Mouse (Mus musculus): ENCODE measurements at regions not wholly inside any gene's neighbourhood (a gene's known extent, or its start where the extent isn't known, plus 50 kb on each side); places are given as distances from the start of the nearest gene placed in this dataset.
"Not testable (repeated sequence)": the region's sequence is repeated elsewhere in the genome, so short reads cannot be mapped to it uniquely, and the experiment has no call there.

DNA sequence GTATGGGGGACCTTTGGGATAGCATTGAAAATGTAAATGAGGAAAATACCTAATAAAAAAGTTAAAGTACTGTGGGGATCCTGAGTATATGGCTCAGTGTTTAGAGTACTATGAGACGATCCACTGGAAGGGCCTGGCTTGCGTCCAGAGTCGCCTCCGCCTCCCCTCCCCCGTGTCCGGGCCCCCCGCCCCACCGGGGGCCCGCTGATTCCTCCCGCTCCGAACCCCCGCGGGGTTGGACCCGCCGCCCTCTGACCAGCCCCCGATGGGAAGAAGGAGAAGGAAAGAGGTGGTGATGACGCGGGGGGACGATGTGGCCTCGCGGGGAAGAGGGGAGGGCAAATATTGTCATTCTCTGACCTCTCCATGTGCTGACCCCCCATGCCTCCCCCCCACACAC is 234.0 kb upstream of the 9530002B09Rik start:
- not testable (repeated sequence) for H3K9me3 ChIP-seq (replicated peaks; ENCODE audit: control insufficient read depth, low read length); H3K36me3 ChIP-seq (ENCODE audit: control insufficient read depth, insufficient read depth, low read length); H3K9ac ChIP-seq (ENCODE audit: low read depth, low read length); H3K27me3 ChIP-seq (ENCODE audit: control insufficient read depth, insufficient read depth, low read length); H3K4me2 ChIP-seq; H3K27ac ChIP-seq (ENCODE audit: low read depth, low read length); H3K4me1 ChIP-seq (ENCODE audit: control insufficient read depth, insufficient read depth, low read length); H3K4me3 ChIP-seq (ENCODE audit: low read depth, low read length)
- peak; percentile 93 for ATAC-seq (replicated peaks; ENCODE audit: insufficient number of reproducible peaks, low FRiP score, low TSS enrichment)
- WGBS (ENCODE audit: insufficient replicate concordance) = no CpG with 5 or more reads among the region's 21 CpGs

Data from heart, embryonic 11.5 days (tissue).